Mouse (Mus musculus): Measurements from ENCODE around the gene Slc25a48.
A peak's percentile ranks its signal among the peaks of the same experiment; 100 is the strongest.

The Slc25a48 gene

GRCm38 (mm10) chr13:56449239-56450030 lies 11.3 kb downstream of the Slc25a48 start:
- peak; percentile 60 to 69 for DNase-seq

- DNase-seq, result peak; percentile 42 to 49
Measured at GRCm38 (mm10) chr13:56450035-56450434, 11.9 kb downstream of the Slc25a48 start.

GRCm38 (mm10) chr13:56458001-56458400 lies 19.8 kb downstream of the Slc25a48 start:
- peak; percentile 22 to 62 for DNase-seq

- peak; percentile 78 to 88 for DNase-seq
Measured at GRCm38 (mm10) chr13:56461460-56461859, 23.3 kb downstream of the Slc25a48 start.

GRCm38 (mm10) chr13:56462791-56463190 lies 24.6 kb downstream of the Slc25a48 start:
- no peak for DNase-seq

- peak; percentile 56 to 78 for DNase-seq
Measured at GRCm38 (mm10) chr13:56463261-56463660, 25.1 kb downstream of the Slc25a48 start.

GRCm38 (mm10) chr13:56463750-56464149 lies 25.6 kb downstream of the Slc25a48 start:
- DNase-seq, result peak; percentile 37 to 41

- DNase-seq, result no peak
Measured at GRCm38 (mm10) chr13:56467786-56468185, 29.6 kb downstream of the Slc25a48 start.

GRCm38 (mm10) chr13:56468536-56468935 lies 30.4 kb downstream of the Slc25a48 start:
- DNase-seq, result no peak

GRCm38 (mm10) chr13:56471211-56471610 lies 33.1 kb downstream of the Slc25a48 start:
- no peak for DNase-seq

GRCm38 (mm10) chr13:56471951-56472350 lies 33.8 kb downstream of the Slc25a48 start:
- peak; percentile 70 to 71 for DNase-seq

GRCm38 (mm10) chr13:56472661-56473060 lies 34.5 kb downstream of the Slc25a48 start:
- no peak for DNase-seq

GRCm38 (mm10) chr13:56475363-56475762 lies 37.2 kb downstream of the Slc25a48 start:
- DNase-seq, result peak; percentile 55 to 64

- peak in 1 of 2 experiments; percentile 27 for DNase-seq
Measured at GRCm38 (mm10) chr13:56476790-56477189, 38.6 kb downstream of the Slc25a48 start.

GRCm38 (mm10) chr13:56477271-56477670 lies 39.1 kb downstream of the Slc25a48 start:
- DNase-seq, result peak; percentile 56 to 70

GRCm38 (mm10) chr13:56478027-56478426 lies 39.9 kb downstream of the Slc25a48 start:
- DNase-seq, result peak in 1 of 2 experiments; percentile 51

- no peak for DNase-seq
Measured at GRCm38 (mm10) chr13:56482146-56482545, 44.0 kb downstream of the Slc25a48 start, which contains the start of gene Il9. Gene Il9 (minus strand): TSS chr13:56482246.

- no peak for DNase-seq
Measured at GRCm38 (mm10) chr13:56488012-56488411, 49.9 kb downstream of the Slc25a48 start.

- DNase-seq, result no peak
Measured at GRCm38 (mm10) chr13:56494440-56494839, 56.3 kb downstream of the Slc25a48 start.

- peak; percentile 17 to 56 for DNase-seq
Measured at GRCm38 (mm10) chr13:56500132-56500531, 62.0 kb downstream of the Slc25a48 start.

GRCm38 (mm10) chr13:56500636-56501035 lies 62.5 kb downstream of the Slc25a48 start:
- DNase-seq, result no peak

- no peak for DNase-seq
Measured at GRCm38 (mm10) chr13:56501866-56502420, 63.8 kb downstream of the Slc25a48 start.

- DNase-seq, result no peak
Measured at GRCm38 (mm10) chr13:56506871-56507496, 68.8 kb downstream of the Slc25a48 start.

GRCm38 (mm10) chr13:56509796-56510195 lies 71.6 kb downstream of the Slc25a48 start:
- DNase-seq, result peak; percentile 66 to 69

Measured in kidney, postnatal 36 days (tissue).